Mouse (Mus musculus) R1 (cell line): Measurements from ENCODE around the gene Rere.

Experiments
- DNase-seq: peaks from one replicate; pipeline ENCODE4 v3.0.0-alpha.2; 2018; ENCODE audit warnings: low read depth, low spot score

Gene Rere

GRCm38 (mm10) chr4:150656504-150656903 lies 375.1 kb downstream of the Rere start:
- peak; percentile 86 for DNase-seq

GRCm38 (mm10) chr4:150659926-150660610 lies 378.6 kb downstream of the Rere start:
- DNase-seq, result peak; percentile 85

GRCm38 (mm10) chr4:150661886-150662285 lies 380.4 kb downstream of the Rere start:
- DNase-seq, result no peak

- DNase-seq, result peak; percentile 83
Measured at GRCm38 (mm10) chr4:150663192-150663591, 381.7 kb downstream of the Rere start.

DNA sequence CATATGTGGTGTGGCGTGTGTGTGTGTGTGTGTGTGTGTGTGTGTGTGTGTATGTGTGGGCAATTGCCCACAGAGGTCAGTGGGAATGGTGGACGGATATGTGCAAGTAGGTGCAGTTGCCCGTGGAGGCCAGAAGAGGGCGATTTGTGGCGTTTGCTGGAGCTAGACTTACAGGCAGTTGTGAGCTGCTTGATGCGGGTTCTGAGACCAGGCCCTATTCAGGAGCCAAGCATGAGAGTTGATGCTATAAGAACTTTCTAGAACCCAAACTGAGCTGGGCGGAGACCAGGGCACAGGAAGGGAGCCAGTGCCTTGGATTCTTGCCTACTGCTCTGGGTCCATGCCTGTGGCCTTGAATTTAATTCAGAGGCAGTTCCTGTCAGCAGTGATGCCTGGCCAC lies 383.3 kb downstream of the Rere start:
- DNase-seq, result peak; percentile 82

DNA sequence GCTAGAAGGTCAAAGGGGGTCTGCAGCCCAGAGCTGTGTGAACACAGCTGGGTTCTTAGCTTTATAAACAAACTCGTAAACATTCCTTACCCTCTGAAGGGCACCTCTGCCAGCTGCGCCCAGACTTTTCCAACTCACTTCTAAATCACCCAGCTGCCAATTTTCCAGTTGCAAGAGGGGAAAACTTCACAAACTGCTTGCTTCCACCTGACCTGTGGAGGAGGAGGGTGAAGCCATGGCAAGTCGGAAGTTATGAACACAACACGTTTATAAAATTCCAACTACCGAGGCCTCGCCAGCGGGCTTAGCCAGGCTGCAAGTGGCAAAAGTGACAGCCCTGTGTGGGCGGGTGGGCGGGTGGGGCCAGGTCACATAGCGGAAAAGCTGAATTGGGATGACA lies 384.4 kb downstream of the Rere start:
- no peak for DNase-seq
